Mouse (Mus musculus) midbrain, embryonic 11.5 days (tissue): Measurements from ENCODE around the gene Itpk1. TPM values are rescaled to one million over a fixed set of nuclear protein-coding genes. Genes with fewer than 3 reads are reported as not detected.

Experiments used
- ATAC-seq: fragments of 200-750 bp; cut with Nextera tagmentation; 2 replicates; pipeline ENCODE4 v1.8.0; 2017; ENCODE audit warnings: moderate TSS enrichment, moderate library complexity; ENCODE audit not compliant: low FRiP score
- DNase-seq: peaks from one replicate; pipeline ENCODE4 v3.0.0; 2015; ENCODE audit warnings: low spot score; ENCODE audit errors: missing footprints
- H3K27ac ChIP-seq: fragments of 300-500 bp; sonication (generic); 2 replicates; pipeline ENCODE4 v1.5.1; 2014; ENCODE audit warnings: low read depth, low read length
- H3K27me3 ChIP-seq: fragments of 300-500 bp; sonication (generic); 2 replicates; pipeline ENCODE4 v1.6.1; 2014; ENCODE audit warnings: mild to moderate bottlenecking, low read length, moderate library complexity, mixed read lengths; ENCODE audit not compliant: control insufficient read depth, insufficient read depth
- H3K36me3 ChIP-seq: fragments of 300-500 bp; sonication (generic); 2 replicates; pipeline ENCODE4 v1.6.1; 2014; ENCODE audit warnings: mild to moderate bottlenecking, low read length, moderate library complexity, mixed read lengths; ENCODE audit not compliant: control insufficient read depth, insufficient read depth
- H3K4me1 ChIP-seq: fragments of 300-500 bp; sonication (generic); 2 replicates; pipeline ENCODE4 v1.6.1; 2014; ENCODE audit warnings: low read length; ENCODE audit not compliant: control insufficient read depth, insufficient read depth
- H3K4me2 ChIP-seq: fragments of 300-500 bp; sonication (generic); 2 replicates; pipeline ENCODE4 v1.6.1; 2014; ENCODE audit warnings: mild to moderate bottlenecking, moderate library complexity
- H3K4me3 ChIP-seq: fragments of 300-500 bp; sonication (generic); 2 replicates; pipeline ENCODE4 v1.5.1; 2014; ENCODE audit warnings: low read depth, low read length
- H3K9ac ChIP-seq: fragments of 300-500 bp; sonication (generic); 2 replicates; pipeline ENCODE4 v1.6.1; 2014; ENCODE audit warnings: low read length
- H3K9me3 ChIP-seq: fragments of 300-500 bp; sonication (generic); 2 replicates; pipeline ENCODE4 v1.6.1; 2016; ENCODE audit warnings: low read length; ENCODE audit not compliant: control insufficient read depth
- WGBS: fragments of 180-500 bp; shearing (Covaris S2); extraction: QIAGEN DNeasy Blood & Tissue Kit; methylation state at CpG from one replicate; pipeline ENCODE4 v1.1.7; 2014; 5-methylcytosine and 5-hydroxymethylcytosine counted together
- polyA plus RNA-seq: library from polyadenylated mRNA; unstranded; fragments of >200 nt; fragmentation: Nextera tagmentation; extraction: Ambion mirVana; gene quantifications from 2 replicates; pipeline ENCODE4 v1.2.1, GENCODE M21; 2014

Itpk1 gene
- polyA plus RNA-seq, 1 experiment from 2014 or later: 14.2 TPM

GRCm38 (mm10) chr12:102566951-102567350 is 137.8 kb downstream of the Itpk1 start:
- DNase-seq (peak; percentile 66), ATAC-seq (no peak)
- no peak overlapping the region for H3K4me3 ChIP-seq
- 77% methylated on average over 2 of the region's 2 CpGs for WGBS
- no peaks in the 10 kb centered on the region for H3K4me1 ChIP-seq
- no peak overlapping the region for H3K9ac ChIP-seq
- no peaks in the 10 kb centered on the region for H3K36me3 ChIP-seq
- no peaks in the 10 kb centered on the region for H3K9me3 ChIP-seq
- H3K27me3 ChIP-seq: no peaks in the 10 kb centered on the region
- no peak overlapping the region for H3K27ac ChIP-seq
- no peak overlapping the region for H3K4me2 ChIP-seq

- Histone ChIP-seq H3K4me3 (no peak overlapping the region), H3K27me3 (no peaks in the 10 kb centered on the region), H3K9ac (no peak overlapping the region), H3K4me2 (no peak overlapping the region), H3K36me3 (no peaks in the 10 kb centered on the region), H3K9me3 (no peaks in the 10 kb centered on the region), H3K4me1 (no peaks in the 10 kb centered on the region), H3K27ac (no peak overlapping the region)
- ATAC-seq (no peak), DNase-seq (no peak)
- WGBS: 85% methylated on average over 6 of the region's 6 CpGs
Measured at GRCm38 (mm10) chr12:102565086-102565485, 139.6 kb downstream of the Itpk1 start.

GRCm38 (mm10) chr12:102557372-102557771 is 147.4 kb downstream of the Itpk1 start:
- DNase-seq (peak; percentile 17), ATAC-seq (no peak)
- no peaks in the 10 kb centered on the region for H3K9me3 ChIP-seq
- H3K4me1 ChIP-seq: no peaks in the 10 kb centered on the region
- H3K27me3 ChIP-seq: peaks cover 4% of the 10 kb centered on the region
- H3K9ac ChIP-seq: no peak overlapping the region
- WGBS: 86% methylated on average over 5 of the region's 5 CpGs
- no peaks in the 10 kb centered on the region for H3K36me3 ChIP-seq
- no peak overlapping the region for H3K4me3 ChIP-seq
- no peak overlapping the region for H3K27ac ChIP-seq
- no peak overlapping the region for H3K4me2 ChIP-seq

- H3K27me3 ChIP-seq: peaks cover 4% of the 10 kb centered on the region
Measured at GRCm38 (mm10) chr12:102555850-102556249, 148.9 kb downstream of the Itpk1 start.

GRCm38 (mm10) chr12:102554721-102555516 is 149.8 kb downstream of the Itpk1 start, which contains the start of gene Chga:
Chga (plus strand) TSS chr12:102554969.
- DNase-seq (peak; percentile 98), ATAC-seq (peak; percentile 83)
- Histone ChIP-seq H3K27ac (no peak within 1 kb of the TSS), H3K4me2 (peak within 1 kb of the TSS; percentile 43), H3K9me3 (no peaks in the 10 kb centered on the region), H3K9ac (peak within 1 kb of the TSS; percentile 31), H3K36me3 (no peaks in the 10 kb centered on the region), H3K4me1 (no peaks in the 10 kb centered on the region), H3K4me3 (peak within 1 kb of the TSS; percentile 42), H3K27me3 (peaks cover 4% of the 10 kb centered on the region)
- 4% methylated on average over 48 of the region's 48 CpGs for WGBS

More at GRCm38 (mm10) chr12:102555850-102556249, 148.9 kb downstream of the Itpk1 start:
- Histone ChIP-seq H3K27ac (no peak overlapping the region), H3K9ac (no peak overlapping the region), H3K36me3 (no peaks in the 10 kb centered on the region), H3K4me2 (no peak overlapping the region; the same call in 1 of the 2 replicates), H3K4me1 (no peaks in the 10 kb centered on the region), H3K9me3 (no peaks in the 10 kb centered on the region), H3K4me3 (no peak overlapping the region)
- DNase-seq (no peak), ATAC-seq (no peak)
- 80% methylated on average over 3 of the region's 3 CpGs for WGBS

- H3K36me3 ChIP-seq: no peaks in the 10 kb centered on the region
- H3K27ac ChIP-seq: no peak overlapping the region
- ATAC-seq (0 out of 2 replicates have a peak, but pooled peaks have one; percentile 1), DNase-seq (no peak)
- H3K9me3 ChIP-seq: no peaks in the 10 kb centered on the region
- H3K27me3 ChIP-seq: peaks cover 4% of the 10 kb centered on the region
- H3K9ac ChIP-seq: no peak overlapping the region
- H3K4me1 ChIP-seq: no peaks in the 10 kb centered on the region
- WGBS: 80% methylated on average over 14 of the region's 14 CpGs
- H3K4me2 ChIP-seq: peak overlapping the region; percentile 43; the same call in 1 of the 2 replicates
- no peak overlapping the region for H3K4me3 ChIP-seq
Measured at GRCm38 (mm10) chr12:102553705-102554275, 150.9 kb downstream of the Itpk1 start.

- Histone ChIP-seq H3K9me3 (no peaks in the 10 kb centered on the region), H3K4me3 (no peak overlapping the region), H3K27ac (no peak overlapping the region), H3K27me3 (peaks cover 4% of the 10 kb centered on the region; the same call in 1 of the 2 replicates), H3K4me2 (no peak overlapping the region), H3K36me3 (no peaks in the 10 kb centered on the region), H3K4me1 (no peaks in the 10 kb centered on the region), H3K9ac (no peak overlapping the region)
- DNase-seq (no peak), ATAC-seq (no peak)
- WGBS: 72% methylated on average over 6 of the region's 6 CpGs
Measured at GRCm38 (mm10) chr12:102552001-102552400, 152.7 kb downstream of the Itpk1 start.

GRCm38 (mm10) chr12:102551186-102551585 is 153.5 kb downstream of the Itpk1 start:
- ATAC-seq: no peak
- 87% methylated on average over 3 of the region's 3 CpGs for WGBS
- DNase-seq: no peak
- Histone ChIP-seq H3K4me2 (no peak overlapping the region), H3K27me3 (peaks cover 4% of the 10 kb centered on the region; the same call in 1 of the 2 replicates), H3K9ac (no peak overlapping the region), H3K4me3 (no peak overlapping the region), H3K36me3 (no peaks in the 10 kb centered on the region), H3K9me3 (no peaks in the 10 kb centered on the region), H3K4me1 (no peaks in the 10 kb centered on the region), H3K27ac (no peak overlapping the region)

GRCm38 (mm10) chr12:102550529-102550928 is 154.2 kb downstream of the Itpk1 start:
- Histone ChIP-seq H3K4me2 (no peak overlapping the region), H3K9ac (no peak overlapping the region), H3K4me1 (no peaks in the 10 kb centered on the region), H3K9me3 (no peaks in the 10 kb centered on the region), H3K27me3 (peaks cover 4% of the 10 kb centered on the region; the same call in 1 of the 2 replicates), H3K36me3 (no peaks in the 10 kb centered on the region), H3K27ac (no peak overlapping the region), H3K4me3 (no peak overlapping the region)
- DNase-seq (peak; percentile 97), ATAC-seq (no peak)
- 6% methylated on average over 11 of the region's 11 CpGs for WGBS
